Mouse (Mus musculus): Measurements from ENCODE around the gene Glis1.

Glis1 gene

DNA sequence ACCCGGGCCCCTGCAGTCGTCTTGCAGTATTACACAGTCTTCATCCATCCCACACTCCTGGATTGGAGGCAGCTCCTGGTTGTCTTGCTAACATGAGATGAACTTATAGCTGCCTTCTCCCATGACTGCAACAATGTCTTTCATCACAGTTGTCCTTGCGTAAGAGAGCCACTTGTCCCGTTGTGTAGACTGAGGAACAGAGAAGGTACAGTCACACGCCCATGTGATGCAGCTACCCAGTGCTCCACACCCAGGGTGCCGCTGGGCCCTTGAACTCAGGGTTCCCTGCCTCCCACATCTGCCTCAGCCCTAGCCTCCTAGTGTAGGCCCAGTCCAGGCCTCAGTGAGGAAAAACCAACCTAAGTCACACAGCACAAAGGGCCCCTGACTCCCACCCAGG lies 201.7 kb downstream of the Glis1 start:
- no peak for DNase-seq

DNA sequence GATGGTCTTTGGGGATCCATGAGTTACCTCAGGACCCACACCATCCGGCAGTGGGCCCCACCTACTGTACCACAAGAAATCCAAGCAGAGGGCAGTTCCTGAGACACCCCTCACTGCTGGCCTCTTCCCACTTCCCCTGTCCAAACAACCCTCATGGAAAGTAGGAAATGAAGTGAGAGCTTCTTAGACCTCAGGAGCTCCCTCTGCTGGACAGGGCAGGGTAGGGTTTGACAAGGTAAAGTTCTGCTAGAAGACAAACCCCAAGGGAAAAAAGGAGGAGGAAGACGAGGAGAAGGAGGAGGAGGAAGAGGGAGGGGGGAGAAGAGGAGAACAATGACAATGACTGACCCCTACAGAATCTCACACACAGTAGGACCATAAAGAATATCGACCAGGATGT lies 203.3 kb downstream of the Glis1 start:
- DNase-seq, result peak; percentile 54

GRCm38 (mm10) chr4:107638303-107638702 lies 203.9 kb downstream of the Glis1 start:
- DNase-seq, result no peak

DNA sequence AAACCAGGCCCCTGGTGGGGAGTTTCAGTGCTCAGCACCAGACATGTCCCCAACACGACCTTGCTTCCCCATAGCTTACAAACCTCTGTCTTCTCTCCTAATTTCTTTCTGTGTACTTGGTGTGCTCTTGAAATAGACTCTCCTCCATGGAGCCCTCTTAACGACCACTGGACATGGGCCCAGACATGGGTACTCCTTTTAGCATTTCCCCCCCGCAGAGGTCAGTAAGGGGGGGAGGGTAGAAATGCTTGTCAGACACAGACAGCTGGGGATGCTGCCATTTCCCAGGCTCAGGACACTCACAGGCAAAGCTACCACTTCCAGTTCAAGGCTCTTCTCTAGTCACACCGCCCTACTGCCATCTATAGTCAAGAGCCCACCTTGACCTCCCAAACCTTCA lies 207.2 kb downstream of the Glis1 start:
- DNase-seq, result no peak

DNA sequence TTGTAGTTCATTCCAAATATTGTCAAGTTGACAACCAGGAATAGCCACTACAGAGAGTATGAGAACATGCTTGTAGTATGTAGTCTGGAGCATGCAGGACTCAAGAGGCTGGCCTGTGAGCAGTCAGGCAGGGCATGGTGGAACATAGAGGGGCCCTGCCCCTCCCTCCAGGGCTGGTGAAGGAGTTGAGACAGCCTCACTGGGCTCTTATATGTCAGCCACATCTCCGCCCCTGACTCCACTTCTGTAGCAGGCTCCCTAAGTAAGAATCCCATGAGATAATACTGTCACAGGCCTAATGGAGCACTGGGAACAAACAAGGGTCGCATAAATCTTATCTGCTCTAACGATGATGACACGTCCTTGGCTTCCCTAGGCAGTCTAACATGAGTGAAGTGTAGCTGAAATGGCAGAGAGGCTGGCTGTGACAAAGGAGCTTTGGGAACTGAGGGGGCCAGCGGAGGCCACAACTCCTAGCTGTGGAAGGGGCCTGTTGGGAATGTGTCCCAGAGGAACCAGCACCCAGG lies 214.6 kb downstream of the Glis1 start:
- DNase-seq, result no peak

- DNase-seq, result no peak
These were observed 216.7 kb downstream of the Glis1 start for GRCm38 (mm10) chr4:107651021-107651496.

- peak; percentile 83 for DNase-seq
These were observed 218.3 kb downstream of the Glis1 start for GRCm38 (mm10) chr4:107652598-107653279.

- no peak for DNase-seq
These were observed 218.9 kb downstream of the Glis1 start for GRCm38 (mm10) chr4:107653280-107653643.

GRCm38 (mm10) chr4:107660649-107661048 lies 226.3 kb downstream of the Glis1 start:
- DNase-seq, result no peak

DNA sequence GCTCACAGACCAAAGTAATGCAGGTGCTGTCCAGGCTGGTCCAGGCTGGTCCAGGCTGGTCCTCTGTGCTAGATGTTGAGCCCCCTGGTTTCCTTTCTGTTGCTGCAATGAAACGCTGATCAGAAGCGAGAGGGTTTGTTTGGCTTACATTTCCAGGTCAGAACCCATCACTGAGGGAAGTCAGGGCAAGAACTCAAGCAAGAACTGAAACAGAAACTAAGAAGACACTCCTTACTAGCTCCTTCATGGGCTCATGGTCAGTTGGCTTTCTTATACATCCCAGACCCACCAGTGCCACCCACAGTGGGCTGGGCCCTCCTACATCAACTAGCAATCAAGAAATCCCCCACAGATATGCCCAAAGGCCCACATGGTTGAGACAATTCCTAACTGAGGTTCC lies 234.1 kb downstream of the Glis1 start:
- no peak for DNase-seq

DNA sequence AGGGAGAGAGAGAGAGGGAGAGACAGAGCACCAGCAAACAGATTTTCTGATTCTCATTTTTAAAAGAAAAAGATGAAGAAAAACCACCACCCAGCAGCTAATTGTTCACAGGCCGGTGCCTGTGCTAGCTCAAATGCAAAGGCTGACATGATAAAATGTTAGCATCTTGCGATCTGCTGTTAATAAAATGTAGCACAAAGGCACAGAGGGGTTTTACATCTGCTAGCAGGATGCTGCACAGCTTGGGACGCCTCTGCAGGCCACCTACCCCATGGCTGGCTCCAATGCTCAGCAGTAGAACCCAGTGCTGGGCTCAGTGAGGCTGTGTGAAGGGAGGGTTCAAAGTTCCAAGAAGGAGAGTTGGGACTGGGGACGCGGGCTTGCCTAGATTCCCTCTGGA lies 236.3 kb downstream of the Glis1 start:
- no peak for DNase-seq

DNA sequence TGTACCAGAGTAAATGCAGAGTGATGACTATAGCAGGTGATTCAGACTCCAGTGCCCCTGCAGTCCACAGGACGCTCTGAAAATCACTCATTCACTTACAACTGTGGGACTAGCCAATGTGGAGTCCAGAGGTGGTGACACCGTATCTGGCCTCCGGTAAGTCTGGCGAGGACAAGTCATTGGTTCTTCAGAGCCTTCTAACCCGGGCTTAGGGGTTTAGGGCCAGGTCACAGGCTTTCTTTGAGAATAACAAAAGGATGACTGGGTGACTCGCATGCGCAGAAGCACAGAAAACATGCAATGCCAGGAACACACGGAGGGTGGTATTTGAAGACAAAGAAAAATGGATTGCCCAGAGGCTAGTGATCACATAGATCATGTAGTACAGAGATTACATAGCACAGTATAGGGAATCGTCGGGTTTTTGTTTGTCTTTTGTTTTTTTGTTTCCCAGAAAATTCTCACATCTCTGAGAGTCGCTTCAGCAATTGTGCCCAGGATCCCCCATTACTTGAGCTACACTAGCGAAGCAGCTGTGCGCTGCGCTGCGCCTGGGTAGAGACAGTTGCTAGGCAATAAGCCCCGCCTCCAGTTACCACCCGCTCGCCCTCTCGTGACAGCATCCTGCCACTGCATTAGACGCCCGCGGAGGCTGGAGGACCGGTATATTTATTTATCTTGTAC lies 239.4 kb downstream of the Glis1 start:
- DNase-seq, result peak; percentile 72

- no peak for DNase-seq
These were observed 239.9 kb downstream of the Glis1 start for GRCm38 (mm10) chr4:107674322-107674644.

GRCm38 (mm10) chr4:107675645-107676044 lies 241.3 kb downstream of the Glis1 start:
- DNase-seq, result no peak

- DNase-seq, result no peak
These were observed 246.1 kb downstream of the Glis1 start for GRCm38 (mm10) chr4:107680311-107681098.

- no peak for DNase-seq
These were observed 246.9 kb downstream of the Glis1 start for GRCm38 (mm10) chr4:107681099-107681849.

DNA sequence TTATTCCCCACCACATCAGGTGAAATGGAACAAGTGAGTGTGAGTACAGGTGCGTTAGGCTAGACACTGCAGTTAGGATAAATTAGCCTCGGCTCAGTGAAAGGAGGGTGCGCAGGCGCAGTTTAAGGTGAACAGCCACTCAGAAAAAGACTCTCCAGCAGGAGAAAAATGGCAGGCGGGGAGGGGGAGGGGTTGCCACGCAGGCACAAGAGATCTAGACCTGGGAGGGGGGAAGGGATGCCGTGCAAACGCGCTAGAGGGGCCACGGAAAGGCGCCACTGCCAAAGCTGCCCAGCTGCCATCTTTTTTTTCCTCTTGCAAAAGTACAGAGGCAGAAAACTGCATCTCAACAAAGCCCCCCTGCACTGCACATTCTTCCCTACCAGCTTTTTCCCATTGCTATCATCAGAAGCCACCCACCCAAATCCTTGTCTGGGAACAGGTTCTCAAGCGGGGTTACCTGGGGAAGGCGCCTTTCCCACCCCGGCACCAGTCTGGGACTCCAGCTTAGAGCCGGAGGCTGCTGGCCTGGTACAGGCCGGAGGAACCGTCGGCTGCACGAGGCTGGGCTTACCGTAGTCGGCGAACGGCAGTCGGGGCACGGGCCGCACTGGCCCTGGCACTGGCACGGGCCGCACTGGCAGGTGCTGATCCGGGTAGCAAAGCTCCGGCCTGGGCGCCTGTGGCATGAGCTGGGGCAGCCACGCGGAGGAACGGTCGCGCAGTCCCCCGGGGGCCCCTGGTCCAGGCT lies 248.8 kb downstream of the Glis1 start:
- DNase-seq, result no peak

DNA sequence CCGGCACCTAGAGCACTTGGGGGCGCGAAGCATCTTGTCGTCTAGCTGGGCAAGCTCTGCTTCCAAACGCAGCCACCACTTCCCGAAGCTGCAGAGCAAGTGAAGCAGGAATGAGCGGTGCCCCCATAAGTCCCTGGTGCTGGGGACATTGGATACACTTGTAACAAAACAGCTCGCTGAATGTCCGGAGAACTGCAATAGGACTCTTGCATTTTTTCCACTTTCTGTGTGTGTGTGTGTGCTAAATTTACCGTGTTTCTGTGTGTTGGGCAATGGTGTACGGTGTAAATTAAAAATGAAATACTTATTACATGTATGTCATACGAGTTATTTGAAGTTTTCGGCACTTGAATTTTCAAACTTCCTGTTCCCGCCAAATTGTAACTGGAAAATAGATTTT lies 249.7 kb downstream of the Glis1 start, which contains the start of gene Dmrtb1:
Gene Dmrtb1, minus strand, starts transcription at position 101 of the 400 bp plus-strand sequence.
- DNase-seq, result no peak

Measured in kidney, adult 18-20 months (tissue).